Mouse (Mus musculus): ENCODE measurements at regions not wholly inside any gene's neighbourhood (a gene's known extent, or its start where the extent isn't known, plus 50 kb on each side); places are given as distances from the start of the nearest gene placed in this dataset.

DNA sequence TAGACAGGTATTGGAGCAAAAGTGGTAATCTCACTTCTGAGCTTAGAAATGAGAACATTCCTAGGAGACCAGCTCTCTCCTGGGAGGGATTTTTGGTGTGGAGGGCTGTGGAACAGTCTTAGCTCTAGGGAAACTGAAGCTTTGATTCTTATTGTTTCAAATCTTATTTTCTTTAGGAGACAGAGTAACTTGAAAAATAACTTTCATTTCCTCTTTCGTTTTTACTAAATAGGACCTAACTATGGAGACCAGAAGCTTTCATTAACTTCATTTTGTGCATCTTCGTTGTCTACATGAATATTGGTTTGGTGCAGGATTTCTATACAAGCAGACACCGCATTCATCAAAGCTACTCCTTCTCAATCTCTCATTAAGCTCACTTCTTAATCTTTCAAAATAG lies 1010.5 kb upstream of the Msl3l2 start:
- Histone ChIP-seq H3K79me2 (ENCODE audit: control insufficient read depth, insufficient read depth, low read length, poor library complexity) (no peaks in the 10 kb centered on the region), H3K9ac (ENCODE audit: control insufficient read depth, low read depth, low read length, poor library complexity, severe bottlenecking) (no peak overlapping the region), H3K27ac (ENCODE audit: control insufficient read depth, low read depth, low read length) (no peak overlapping the region), H3K27me3 (ENCODE audit: control insufficient read depth in 1 of 2, insufficient read depth in 2 of 2, low read length in 2 of 2) (no peaks in the 10 kb centered on the region), H3K9me3 (replicated peaks; ENCODE audit: insufficient read depth, low read length) (no peaks in the 10 kb centered on the region), H3K36me3 (ENCODE audit: control insufficient read depth in 1 of 2, insufficient read depth in 2 of 2, low read length in 2 of 2) (no peaks in the 10 kb centered on the region), H3K4me1 (ENCODE audit: control insufficient read depth in 1 of 2, insufficient read depth in 2 of 2, low read length in 2 of 2) (no peaks in the 10 kb centered on the region), H3K4me3 (ENCODE audit: control insufficient read depth in 1 of 2, insufficient read depth in 1 of 2, low read depth in 2 of 2, low read length in 2 of 2) (no peak overlapping the region)
- DNase-seq (ENCODE audit: low read depth, low spot score) = no peak
- no peak for TF ChIP-seq TBP (IDR thresholded peaks at IDR 0.05; ENCODE audit: low read depth, low read length)
- TF ChIP-seq ETS1 (IDR thresholded peaks at IDR 0.05; ENCODE audit: low read depth, low read length) = no peak
- no peak for TF ChIP-seq CHD1 (IDR thresholded peaks at IDR 0.05; ENCODE audit: low read depth, low read length)
- no peak for TF ChIP-seq ELF1 (IDR thresholded peaks at IDR 0.05; ENCODE audit: low read depth, low read length)
- no peak for TF ChIP-seq MYC (IDR thresholded peaks at IDR 0.05; ENCODE audit: low read depth, low read length)
- no peak for TF ChIP-seq GATA1 (IDR thresholded peaks at IDR 0.05; ENCODE audit: low read depth, low read length)
- no peak for TF ChIP-seq BHLHE40 (IDR thresholded peaks at IDR 0.05; ENCODE audit: borderline replicate concordance, low read depth, low read length)
- TF ChIP-seq MAZ (IDR thresholded peaks at IDR 0.05; ENCODE audit: low read depth, low read length) = no peak
- TF ChIP-seq POLR2AphosphoS5 (IDR thresholded peaks at IDR 0.05; ENCODE audit: borderline replicate concordance, low read depth, low read length) = no peak
- TF ChIP-seq ZC3H11A (IDR thresholded peaks at IDR 0.05; ENCODE audit: low read depth, low read length) = no peak
- no peak for TF ChIP-seq POLR2A (IDR thresholded peaks at IDR 0.05; ENCODE audit: control insufficient read depth in 1 of 2, insufficient read depth in 1 of 2, low read depth in 1 of 2, low read length in 2 of 2, poor library complexity in 1 of 2)
- TF ChIP-seq NRF1 (IDR thresholded peaks at IDR 0.05; ENCODE audit: insufficient read depth, low read depth, low read length, poor library complexity, severe bottlenecking) = no peak

DNA sequence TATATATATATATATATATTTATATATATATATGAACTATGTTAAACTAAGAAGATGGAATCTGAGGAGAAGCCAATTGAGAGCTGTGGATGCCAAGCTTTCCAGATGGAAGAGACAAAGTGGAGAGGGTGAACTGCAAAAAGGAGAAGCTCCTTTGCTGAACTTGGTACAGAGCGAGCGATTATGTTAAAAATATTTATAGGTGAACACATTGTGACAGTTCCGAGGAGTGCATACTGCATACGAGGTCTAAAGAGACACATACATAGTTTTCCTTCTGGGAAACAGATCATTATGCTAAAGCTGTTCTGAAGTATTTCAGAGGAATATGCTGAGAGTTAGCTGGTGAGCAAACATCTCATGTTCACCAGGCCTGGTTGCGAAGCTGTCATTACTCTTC lies 1009.5 kb upstream of the Msl3l2 start:
- Histone ChIP-seq H3K9ac (ENCODE audit: control insufficient read depth, low read depth, low read length, poor library complexity, severe bottlenecking) (no peak overlapping the region), H3K4me3 (ENCODE audit: control insufficient read depth in 1 of 2, insufficient read depth in 1 of 2, low read depth in 2 of 2, low read length in 2 of 2) (no peak overlapping the region), H3K36me3 (ENCODE audit: control insufficient read depth in 1 of 2, insufficient read depth in 2 of 2, low read length in 2 of 2) (no peaks in the 10 kb centered on the region), H3K27ac (ENCODE audit: control insufficient read depth, low read depth, low read length) (no peak overlapping the region), H3K9me3 (replicated peaks; ENCODE audit: insufficient read depth, low read length) (no peaks in the 10 kb centered on the region), H3K79me2 (ENCODE audit: control insufficient read depth, insufficient read depth, low read length, poor library complexity) (no peaks in the 10 kb centered on the region), H3K4me1 (ENCODE audit: control insufficient read depth in 1 of 2, insufficient read depth in 2 of 2, low read length in 2 of 2) (no peaks in the 10 kb centered on the region), H3K27me3 (ENCODE audit: control insufficient read depth in 1 of 2, insufficient read depth in 2 of 2, low read length in 2 of 2) (no peaks in the 10 kb centered on the region)
- no peak for DNase-seq (ENCODE audit: low read depth, low spot score)
- TF ChIP-seq UBTF (IDR thresholded peaks at IDR 0.05; ENCODE audit: borderline replicate concordance, insufficient read depth, low read depth, low read length) (no peak), GABPA (IDR thresholded peaks at IDR 0.05; ENCODE audit: low read depth, low read length) (no peak), POLR2A (IDR thresholded peaks at IDR 0.05; ENCODE audit: control insufficient read depth in 1 of 2, insufficient read depth in 1 of 2, low read depth in 1 of 2, low read length in 2 of 2, poor library complexity in 1 of 2) (no peak), NRF1 (IDR thresholded peaks at IDR 0.05; ENCODE audit: insufficient read depth, low read depth, low read length, poor library complexity, severe bottlenecking) (no peak), E2F4 (IDR thresholded peaks at IDR 0.05; ENCODE audit: borderline replicate concordance, low read depth, low read length) (no peak), MYC (IDR thresholded peaks at IDR 0.05; ENCODE audit: low read depth, low read length) (no peak), NELFE (IDR thresholded peaks at IDR 0.05; ENCODE audit: low read depth, low read length) (no peak), MAX (IDR thresholded peaks at IDR 0.05; ENCODE audit: low read length) (no peak)

All from MEL (cell line).